Mouse (Mus musculus) MEL (cell line): ENCODE data around the gene Lypd6b.

Experiments used
- CTCF ChIP-seq, 3 experiments: IDR thresholded peaks in 2 of 3; conservative IDR thresholded peaks in 1 of 3; 2 replicates each; pipeline ENCODE4 v1.5.1; 2011 to 2012; ENCODE audit warnings: low read length in 3 of 3, low read depth in 2 of 3, mild to moderate bottlenecking in 2 of 3, improper control_type of control experiment in 1 of 3, inconsistent platforms in 1 of 3, mixed read lengths in 1 of 3, moderate library complexity in 1 of 3; ENCODE audit not compliant: control insufficient read depth in 1 of 3, insufficient read depth in 1 of 3, poor library complexity in 1 of 3, severe bottlenecking in 1 of 3
- EP300 ChIP-seq, 2 experiments: IDR thresholded peaks; 2 replicates each; pipeline ENCODE4 v1.6.1; 2011; ENCODE audit warnings: improper control_type of control experiment in 2 of 2, low read length in 2 of 2, low read depth in 1 of 2, mild to moderate bottlenecking in 1 of 2
- NRF1 ChIP-seq: IDR thresholded peaks from 2 replicates; pipeline ENCODE4 v1.6.1; 2014; ENCODE audit warnings: low read depth, mild to moderate bottlenecking, inconsistent platforms, low read length, improper control_type of control experiment, moderate library complexity; ENCODE audit not compliant: poor library complexity, insufficient read depth, severe bottlenecking
- POLR2AphosphoS2 ChIP-seq: IDR thresholded peaks from 2 replicates; pipeline ENCODE4 v1.6.1; 2011; ENCODE audit warnings: low read length, improper control_type of control experiment
- SMC3 ChIP-seq: IDR thresholded peaks from 2 replicates; pipeline ENCODE4 v1.6.1; 2011; ENCODE audit warnings: low read depth, low read length, improper control_type of control experiment
- USF2 ChIP-seq, 2 experiments: IDR thresholded peaks; 2 replicates each; pipeline ENCODE4 v1.6.1; 2011 to 2012; ENCODE audit warnings: improper control_type of control experiment in 2 of 2, low read length in 2 of 2, borderline replicate concordance in 1 of 2, inconsistent platforms in 1 of 2, low read depth in 1 of 2, mild to moderate bottlenecking in 1 of 2; ENCODE audit not compliant: insufficient read depth in 1 of 2
- ZC3H11A ChIP-seq: IDR thresholded peaks from 2 replicates; pipeline ENCODE4 v1.6.1; 2012; ENCODE audit warnings: low read depth, mild to moderate bottlenecking, inconsistent platforms, low read length, improper control_type of control experiment

DNA sequence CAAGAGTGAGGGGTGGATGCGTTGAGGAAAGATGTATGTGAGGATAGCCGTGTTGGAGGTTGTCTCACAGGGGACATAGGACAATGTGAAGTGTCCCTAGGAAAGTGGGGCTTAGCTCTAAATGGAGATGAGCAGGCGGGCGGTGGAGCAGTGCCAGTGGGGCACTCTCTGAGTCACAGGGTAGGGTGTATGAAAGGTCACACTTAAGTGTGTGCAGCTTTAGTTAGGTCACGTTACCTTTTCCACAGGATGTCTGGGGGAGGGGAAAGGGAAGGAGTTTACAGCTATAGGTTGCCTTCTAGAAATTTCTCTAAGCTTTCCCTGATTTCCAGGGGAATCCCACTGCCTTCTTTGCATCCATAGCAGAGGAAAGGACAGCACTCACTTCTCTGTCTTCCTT is 2.0 kb downstream of the Lypd6b start:
- TF ChIP-seq NRF1 (no peak), EP300 (IDR thresholded peaks at IDR 0.05; ENCODE audit: low read depth in 1 of 2, low read length in 2 of 2) (no peak), USF2 (IDR thresholded peaks at IDR 0.05; ENCODE audit: borderline replicate concordance in 1 of 2, insufficient read depth in 1 of 2, low read depth in 1 of 2, low read length in 2 of 2) (no peak), POLR2AphosphoS2 (no peak), ZC3H11A (no peak), CTCF (IDR thresholded peaks at IDR 0.05 in 2 of 3, conservative IDR thresholded peaks at IDR 0.05 in 1 of 3; ENCODE audit: control insufficient read depth in 1 of 3, insufficient read depth in 1 of 3, low read depth in 2 of 3, low read length in 3 of 3, poor library complexity in 1 of 3, severe bottlenecking in 1 of 3) (no peak), SMC3 (no peak)
